Mouse (Mus musculus) embryonic stem cell, embryonic (primary cell): Measurements from ENCODE around the gene Gclc.

ENCODE experiments used
- CTCF ChIA-PET, 4 experiments: fragments of 300-600 bp in 2 of 4; fragments of 350-600 bp in 2 of 4; sonication (Branson Sonifier 250); formaldehyde crosslinking; loops; one replicate each; lab custom pipeline; 2022; ENCODE audit warnings: inconsistent platforms in 2 of 4; lab: Charles Lee
- POLR2A ChIA-PET, 4 experiments: fragments of 300-600 bp in 2 of 4; fragments of 350-600 bp in 2 of 4; sonication (Branson Sonifier 250); formaldehyde crosslinking; loops; one replicate each; lab custom pipeline; 2022; ENCODE audit warnings: antibody characterized with exemption in 4 of 4, inconsistent platforms in 1 of 4; lab: Charles Lee

Gclc gene

DNA sequence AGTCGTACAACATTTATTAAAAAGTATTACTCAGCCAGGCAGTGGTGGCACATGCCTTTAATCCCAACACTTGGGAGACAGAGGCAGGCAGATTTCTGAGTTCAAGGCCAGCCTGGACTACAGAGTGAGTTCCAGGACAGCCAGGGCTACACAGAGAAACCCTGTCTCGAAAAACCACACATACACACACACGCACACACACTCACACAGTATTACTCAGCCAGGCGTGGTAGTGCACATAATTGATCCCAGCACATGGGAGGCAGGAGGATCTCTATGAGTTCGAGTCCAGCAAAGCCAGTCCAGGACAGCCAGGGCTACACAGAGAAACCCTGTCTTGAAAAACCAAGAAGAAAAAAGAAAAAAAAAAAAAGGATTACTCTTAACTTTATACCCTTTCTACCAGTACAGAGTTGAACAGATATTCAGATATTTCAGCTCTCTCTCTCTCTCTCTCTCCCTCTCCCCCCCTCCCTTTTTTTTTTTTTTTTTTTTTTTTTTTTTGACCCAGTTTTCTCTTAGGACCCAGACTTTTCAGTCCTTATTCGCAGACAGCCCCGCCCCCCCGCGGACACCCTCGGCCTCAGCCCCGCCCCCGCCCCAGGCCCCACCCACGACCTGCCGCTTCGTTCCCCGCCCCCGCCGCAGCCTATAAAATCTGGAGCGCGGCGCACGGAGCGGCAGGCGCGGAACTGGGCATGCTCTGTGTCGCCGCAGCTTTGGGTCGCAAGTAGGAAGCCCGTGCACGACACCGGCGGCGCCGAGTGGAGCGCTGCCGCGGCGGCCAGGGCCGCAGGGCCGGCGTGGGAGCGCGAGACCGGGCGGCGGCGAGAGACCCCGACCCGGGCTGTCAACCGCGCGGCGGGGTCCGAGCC lies at the start of gene Gclc:
TSS of gene Gclc (plus strand) at position 683 of the 875 bp plus-strand sequence.
- ChIA-PET CTCF (interaction anchor here in 3 of 4 experiments (0.5 to 1.7 kb wide), 3 partner anchors 8 to 208 kb away, joined by 3 to 4 read pairs (median 4); no protein-coding TSS in a partner anchor), POLR2A (interaction anchor here (0.6 to 2.2 kb wide), 34 partner anchors 10 to 749 kb away, joined by 3 to 18 read pairs (median 4); partner anchors contain the start of gene Klhl31 (in 1 of the 4))

DNA sequence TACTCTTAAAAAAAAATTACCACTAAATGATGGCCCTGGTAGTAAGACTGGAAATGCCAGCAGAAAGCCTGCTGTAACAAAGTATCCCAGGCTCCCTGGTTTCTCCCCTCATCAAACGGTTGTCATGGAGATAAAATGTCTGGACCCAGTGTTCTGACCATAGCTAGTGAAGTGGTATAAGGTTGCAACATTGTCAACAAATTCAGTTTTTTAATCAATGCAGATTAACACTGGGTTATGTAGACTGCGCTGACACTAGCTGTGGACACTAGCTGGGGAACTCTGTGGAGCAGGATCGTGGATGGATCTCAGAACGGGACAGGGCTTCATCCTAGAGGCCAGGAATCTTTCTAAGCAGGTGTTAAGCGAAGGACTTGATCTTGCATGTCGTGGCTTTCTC lies 47.8 kb upstream of the Gclc start:
- ChIA-PET POLR2A (no interaction called here), CTCF (no interaction called here)

DNA sequence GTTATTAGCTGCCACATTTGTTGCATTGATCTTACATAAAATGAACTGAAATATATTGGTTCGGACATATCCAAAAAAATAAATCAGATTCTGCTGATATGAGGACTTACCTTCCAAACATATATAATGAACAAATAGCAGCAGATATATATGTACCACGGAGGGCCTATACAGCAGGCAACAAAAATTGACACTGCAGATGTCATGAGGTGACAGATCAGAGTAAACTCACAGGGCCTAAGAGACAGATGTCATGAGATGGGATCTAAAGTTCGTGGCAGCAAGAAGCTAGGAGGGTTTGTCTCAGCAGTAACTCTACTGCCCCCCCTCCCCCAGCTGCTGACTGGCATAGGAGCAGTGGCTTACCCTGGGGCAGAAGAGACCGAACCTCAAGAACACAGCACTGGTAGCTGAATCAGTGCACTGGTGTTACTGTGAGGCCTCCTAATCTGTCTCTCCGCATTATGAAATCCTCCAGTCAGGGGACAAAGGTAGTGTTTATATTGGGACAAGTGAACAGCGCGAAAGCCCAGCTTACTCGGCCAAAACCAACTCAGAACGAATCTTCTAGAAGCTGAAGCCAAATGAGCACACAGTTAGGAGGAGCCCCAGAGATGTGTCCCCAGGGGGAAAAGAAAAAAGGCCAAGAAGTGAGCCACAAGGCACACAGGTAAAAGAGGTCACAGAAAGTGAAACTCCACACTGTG lies 46.7 kb upstream of the Gclc start:
- ChIA-PET CTCF (no interaction called here), POLR2A (interaction anchor here in 1 of 4 experiments (0.6 kb wide), 1 partner anchor 1288 kb away, joined by 3 read pairs; no protein-coding TSS in a partner anchor)

DNA sequence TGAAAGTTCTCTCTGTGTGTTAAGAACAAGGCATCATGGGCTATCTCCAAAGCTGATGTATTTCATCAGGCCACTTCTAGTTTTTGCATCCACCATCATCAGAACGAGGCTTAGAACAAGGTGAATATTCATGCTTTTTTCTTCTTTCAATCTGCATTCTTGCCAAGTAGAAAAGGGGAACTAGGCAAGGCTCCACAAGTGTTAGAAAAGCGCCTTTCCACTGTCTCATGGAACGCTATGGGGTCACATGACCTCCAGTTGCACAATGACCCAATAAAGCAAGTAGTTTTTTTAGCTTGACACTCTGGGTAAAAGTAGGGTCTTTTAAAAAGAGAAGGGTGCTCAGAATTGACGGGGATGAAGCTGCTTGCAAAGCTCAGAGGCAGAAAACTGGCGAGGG lies 45.4 kb upstream of the Gclc start:
- ChIA-PET POLR2A (no interaction called here), CTCF (no interaction called here)

DNA sequence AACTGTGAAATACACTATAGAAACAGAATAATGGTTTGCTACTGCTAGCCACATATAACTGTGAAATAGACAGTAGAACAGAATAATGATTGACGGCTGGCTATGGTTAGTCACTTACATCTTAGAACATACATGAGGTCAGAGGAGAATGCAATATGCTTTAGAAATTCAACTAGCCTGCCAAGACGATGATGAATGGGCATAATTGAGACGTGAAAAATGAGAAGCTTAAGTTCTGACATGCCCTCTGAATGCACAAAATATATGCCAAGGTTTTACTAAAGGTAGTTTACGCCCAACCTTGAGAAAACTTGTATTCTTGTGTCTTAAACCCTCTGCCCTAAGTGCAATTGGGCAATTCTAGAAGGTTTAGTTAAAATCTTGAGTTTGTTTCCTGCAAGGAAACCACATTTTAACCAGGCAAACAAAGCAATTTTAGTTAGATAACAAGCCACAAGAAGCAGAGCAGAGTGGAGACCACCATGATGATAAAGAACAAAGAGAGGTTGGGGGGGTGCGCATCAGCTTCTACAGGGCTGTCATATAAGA lies 43.2 kb upstream of the Gclc start:
- ChIA-PET POLR2A (no interaction called here), CTCF (no interaction called here)

DNA sequence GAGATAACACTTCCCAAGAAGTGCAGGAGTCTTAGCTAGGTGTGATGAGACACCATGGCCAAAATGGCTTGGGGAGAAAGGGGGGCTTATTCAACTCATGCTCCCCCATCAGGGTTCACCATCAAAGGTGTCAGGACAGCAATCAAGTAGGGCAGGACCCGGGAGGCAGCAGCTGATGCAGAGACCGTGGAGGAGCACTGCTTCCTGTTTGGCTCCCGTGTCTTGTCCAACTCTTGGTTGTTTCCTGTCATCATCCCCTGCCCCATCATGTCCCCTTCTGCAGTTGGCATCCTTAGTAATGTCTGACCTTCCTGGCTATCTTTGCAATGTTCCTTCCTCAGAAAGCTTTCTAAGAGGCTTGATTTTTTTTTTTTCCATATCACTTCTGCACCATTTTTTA lies 41.5 kb upstream of the Gclc start:
- POLR2A ChIA-PET = no interaction called here
- CTCF ChIA-PET = no interaction called here

DNA sequence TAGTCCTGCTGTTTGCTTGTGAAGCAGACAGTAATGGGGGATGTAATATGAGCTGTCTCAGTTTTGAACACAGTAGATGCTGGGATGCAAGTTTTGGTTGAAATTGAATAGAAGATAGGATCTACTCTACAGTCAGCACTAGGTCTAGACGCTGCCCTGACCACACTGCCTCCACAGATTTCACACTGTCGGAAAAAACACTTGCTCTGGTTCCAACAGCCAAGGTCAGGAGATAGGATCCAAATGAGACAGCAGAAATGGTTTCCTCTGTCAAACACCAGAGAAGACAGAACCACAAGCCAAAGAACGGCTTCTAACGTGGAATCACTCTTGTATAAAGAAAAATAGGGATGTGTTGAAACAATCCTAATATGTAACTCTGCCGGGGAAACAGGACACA lies 41.0 kb upstream of the Gclc start:
- CTCF ChIA-PET = no interaction called here
- POLR2A ChIA-PET = no interaction called here

DNA sequence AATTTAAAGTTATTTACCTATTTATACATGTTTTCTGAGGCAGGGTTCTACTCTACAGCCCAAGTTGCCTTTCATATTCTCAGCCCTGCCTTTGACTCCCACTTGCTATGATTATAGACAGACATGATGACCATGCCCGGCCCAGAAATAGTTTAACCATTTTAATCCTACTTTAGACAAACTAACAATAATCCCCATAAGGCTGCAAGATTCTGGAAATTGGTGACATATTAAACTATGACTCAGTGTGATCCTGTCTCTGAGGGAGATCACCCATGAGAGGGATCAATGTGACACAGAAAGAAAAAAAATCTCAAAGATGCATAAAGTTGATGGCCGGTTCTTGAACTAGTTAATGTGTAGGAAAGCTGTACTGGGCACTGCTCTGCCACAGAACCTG lies 39.1 kb upstream of the Gclc start:
- CTCF ChIA-PET = no interaction called here
- POLR2A ChIA-PET = interaction anchor here in 1 of 4 experiments (0.6 kb wide), 1 partner anchor 11 kb away, joined by 3 read pairs; no protein-coding TSS in a partner anchor

DNA sequence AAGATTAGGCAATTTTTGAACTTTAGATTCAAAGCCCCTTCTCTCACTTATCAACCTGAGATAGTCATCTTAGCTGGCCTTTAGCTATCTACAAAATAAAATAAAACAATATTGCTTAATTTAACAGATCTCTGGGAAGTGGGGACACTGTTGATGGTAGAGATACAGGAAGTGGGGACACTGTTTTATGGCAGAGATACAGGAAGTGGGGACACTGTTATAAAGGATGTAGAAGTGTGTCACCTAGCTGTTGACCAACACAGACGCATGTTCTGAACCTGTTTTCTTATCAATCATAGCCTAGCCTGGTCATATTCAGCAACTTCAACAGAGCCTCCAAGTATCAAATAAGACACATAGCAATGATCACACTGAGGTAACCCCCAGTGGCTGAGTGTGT lies 38.3 kb upstream of the Gclc start:
- CTCF ChIA-PET = no interaction called here
- POLR2A ChIA-PET = interaction anchor here in 1 of 4 experiments (0.6 kb wide), 1 partner anchor 12 kb away, joined by 3 read pairs; no protein-coding TSS in a partner anchor

DNA sequence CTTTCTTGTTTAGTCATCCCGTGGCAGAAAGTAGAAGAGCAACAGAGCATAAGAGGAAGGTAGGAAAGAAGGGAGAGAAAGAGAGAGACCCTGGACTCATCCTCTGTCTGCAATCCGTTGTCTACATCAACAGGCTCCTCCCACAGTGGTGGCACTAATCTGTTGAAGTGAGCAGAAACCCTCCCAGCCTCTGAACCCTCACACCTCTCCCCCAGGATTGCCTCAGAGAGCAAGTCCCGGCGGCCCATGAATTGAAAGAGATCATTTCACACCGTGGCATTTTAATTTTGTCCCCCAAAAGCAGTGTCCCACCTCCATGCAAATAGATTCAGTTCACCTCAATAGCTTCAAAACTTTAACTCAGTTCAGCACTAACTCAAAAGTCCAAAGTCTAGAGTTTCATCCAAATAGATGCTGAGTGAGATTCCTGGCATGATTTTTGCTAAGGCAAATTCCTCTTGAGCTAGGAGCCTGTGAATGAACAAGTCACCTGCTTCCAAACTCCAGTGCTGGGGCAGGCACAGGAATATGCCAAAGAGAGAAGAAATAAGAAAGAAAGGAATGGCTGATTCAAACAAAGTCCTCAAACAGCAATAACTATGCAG lies 36.4 kb upstream of the Gclc start:
- ChIA-PET CTCF (interaction anchor here in 1 of 4 experiments (0.7 kb wide), 1 partner anchor 740 kb away, joined by 4 read pairs; no protein-coding TSS in a partner anchor), POLR2A (no interaction called here)

DNA sequence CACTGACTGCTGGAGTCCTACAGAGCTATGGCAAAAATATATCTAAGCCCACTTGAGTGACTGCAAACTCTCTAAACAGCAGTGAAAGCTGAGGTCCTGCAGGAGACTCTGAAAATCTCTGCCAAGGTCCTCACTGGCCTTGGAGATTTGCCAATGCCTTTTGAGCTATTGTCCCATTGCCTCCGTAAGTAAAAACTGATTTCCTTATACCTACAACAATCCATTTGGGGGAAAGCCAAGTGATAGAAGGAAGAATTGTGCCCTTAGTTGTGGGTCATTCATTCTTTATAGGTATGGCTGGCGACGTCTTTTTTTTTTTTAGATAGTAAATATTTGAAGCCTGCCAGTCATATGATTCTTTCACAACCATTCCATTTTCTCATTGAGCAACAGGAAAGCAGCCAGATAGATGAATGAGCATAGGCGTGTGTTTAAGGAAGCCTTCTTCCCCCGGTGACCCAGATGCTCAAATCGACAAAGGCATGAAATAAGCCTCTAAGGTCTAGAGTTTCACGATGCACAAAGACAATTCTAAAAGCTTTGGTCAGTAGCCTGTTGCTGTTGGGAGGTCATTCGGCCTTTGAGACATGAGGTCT lies 35.4 kb upstream of the Gclc start:
- ChIA-PET POLR2A (interaction anchor here in 1 of 4 experiments (0.9 kb wide), 1 partner anchor 247 kb away, joined by 3 read pairs; no protein-coding TSS in a partner anchor), CTCF (no interaction called here)

DNA sequence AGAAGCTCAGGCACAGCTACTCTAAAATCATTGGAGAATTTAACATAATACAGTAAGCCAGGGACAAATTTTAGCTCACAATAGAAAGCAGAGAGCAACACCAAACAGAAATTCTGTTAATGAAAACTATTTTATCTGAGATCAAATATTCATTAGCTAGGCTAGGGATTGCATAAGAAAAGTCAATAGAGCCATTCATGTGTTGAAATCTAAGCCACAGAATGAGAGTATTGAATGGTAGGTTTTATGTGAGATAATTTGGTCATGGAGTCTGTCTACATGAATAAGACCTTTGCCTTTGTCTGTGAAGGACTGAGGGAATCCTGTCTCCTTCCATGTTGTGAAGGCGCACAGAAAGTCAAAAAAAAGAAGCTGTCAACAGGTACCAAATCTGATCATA lies 34.7 kb upstream of the Gclc start:
- ChIA-PET CTCF (no interaction called here), POLR2A (interaction anchor here in 2 of 4 experiments (0.6 to 1.5 kb wide), 2 partner anchors 31 to 169 kb away, joined by 3 read pairs; no protein-coding TSS in a partner anchor)

DNA sequence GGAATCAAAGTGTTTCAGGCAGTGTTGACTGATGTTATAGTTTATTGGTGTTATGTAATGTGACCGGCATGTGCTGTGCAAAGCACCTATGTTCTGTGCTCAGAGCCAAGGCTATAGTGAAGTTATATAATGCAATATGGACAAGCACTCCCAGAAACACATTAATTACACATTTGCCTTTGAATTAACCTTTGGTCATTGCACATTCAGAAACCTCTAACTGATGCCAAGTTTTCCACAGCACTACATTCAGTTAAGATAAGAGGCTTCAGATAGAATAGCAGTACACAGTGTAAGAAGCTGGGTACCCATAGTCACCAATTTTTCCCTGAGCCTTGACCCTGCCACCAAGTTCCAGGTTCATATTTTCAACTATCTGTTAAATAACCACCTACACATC lies 32.0 kb upstream of the Gclc start:
- POLR2A ChIA-PET = interaction anchor here in 1 of 4 experiments (0.8 kb wide), 1 partner anchor 236 kb away, joined by 3 read pairs; no protein-coding TSS in a partner anchor
- CTCF ChIA-PET = no interaction called here

DNA sequence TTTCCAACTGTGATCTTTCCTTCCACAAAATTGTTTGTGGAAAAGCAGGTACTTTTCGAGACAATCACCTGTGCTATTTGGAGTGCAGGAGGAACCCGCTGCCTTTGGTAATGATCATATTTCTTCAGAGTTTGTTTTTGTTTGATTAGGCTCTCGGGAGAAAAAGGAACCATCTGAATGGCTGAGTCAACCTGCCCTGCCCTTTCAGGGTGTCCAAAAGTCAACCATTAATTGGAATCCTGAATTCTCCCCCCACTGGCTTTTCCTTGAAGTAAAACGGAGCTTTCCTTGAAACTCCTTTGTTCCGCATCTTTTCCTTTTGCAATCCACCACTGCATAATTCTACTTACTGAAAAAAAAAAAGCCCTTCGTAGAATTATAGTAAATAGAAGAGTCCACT lies 30.1 kb upstream of the Gclc start:
- ChIA-PET POLR2A (interaction anchor here in 1 of 4 experiments (1.4 kb wide), 1 partner anchor 26 kb away, joined by 3 read pairs; no protein-coding TSS in a partner anchor), CTCF (no interaction called here)

DNA sequence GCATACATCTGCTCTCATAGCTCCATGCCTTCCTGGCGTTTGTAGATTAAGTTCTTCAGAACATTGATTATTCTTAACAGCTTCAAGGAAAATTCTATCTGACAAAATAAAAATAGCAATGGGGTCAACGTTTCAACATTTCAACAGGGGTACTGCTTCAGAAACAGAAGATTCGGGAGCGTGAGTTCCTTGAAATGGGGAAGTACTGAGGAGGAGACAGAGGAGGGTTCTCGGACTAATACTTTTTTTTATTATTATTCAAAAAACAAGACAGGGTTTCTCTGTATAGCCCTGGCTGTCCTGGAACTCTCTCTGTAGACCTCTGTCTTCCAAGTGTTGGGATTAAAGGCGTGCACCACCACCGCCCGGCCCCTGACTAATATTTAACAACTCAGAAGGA lies 28.9 kb upstream of the Gclc start:
- ChIA-PET POLR2A (interaction anchor here in 1 of 4 experiments (1.4 kb wide), 1 partner anchor 25 kb away, joined by 3 read pairs; no protein-coding TSS in a partner anchor), CTCF (no interaction called here)

DNA sequence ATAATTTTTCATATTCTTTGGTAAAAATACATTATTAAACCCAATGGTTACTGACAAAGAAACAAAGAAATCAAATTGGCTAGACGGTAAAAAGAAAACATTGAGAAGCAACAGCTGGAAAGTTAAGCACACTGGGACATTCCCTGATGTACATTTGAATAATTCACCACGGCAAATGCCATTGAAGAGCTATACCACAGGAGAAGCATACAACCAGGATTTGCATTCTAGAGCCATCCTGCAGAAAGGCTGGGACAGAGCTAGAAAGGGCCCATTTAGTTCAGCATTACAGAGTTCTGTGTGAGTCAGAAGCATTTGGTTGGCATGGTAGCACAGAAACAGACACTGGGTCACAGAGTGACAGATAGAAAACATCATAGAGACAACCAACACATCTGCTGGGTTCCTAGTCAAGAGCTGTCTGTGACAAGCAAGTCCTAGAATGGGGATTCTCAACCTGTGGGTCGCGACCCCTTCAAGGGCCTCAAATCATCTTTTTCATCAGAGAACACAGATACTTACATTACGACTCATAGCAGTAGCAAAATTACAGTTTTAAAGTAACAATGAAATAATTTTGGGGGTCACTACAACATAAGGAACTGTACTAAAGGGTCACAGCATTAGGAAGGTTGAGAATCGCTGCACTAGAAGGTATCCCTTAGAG lies 28.2 kb upstream of the Gclc start:
- POLR2A ChIA-PET = no interaction called here
- CTCF ChIA-PET = interaction anchor here in 1 of 4 experiments (0.6 kb wide), 1 partner anchor 20 kb away, joined by 10 read pairs; no protein-coding TSS in a partner anchor

DNA sequence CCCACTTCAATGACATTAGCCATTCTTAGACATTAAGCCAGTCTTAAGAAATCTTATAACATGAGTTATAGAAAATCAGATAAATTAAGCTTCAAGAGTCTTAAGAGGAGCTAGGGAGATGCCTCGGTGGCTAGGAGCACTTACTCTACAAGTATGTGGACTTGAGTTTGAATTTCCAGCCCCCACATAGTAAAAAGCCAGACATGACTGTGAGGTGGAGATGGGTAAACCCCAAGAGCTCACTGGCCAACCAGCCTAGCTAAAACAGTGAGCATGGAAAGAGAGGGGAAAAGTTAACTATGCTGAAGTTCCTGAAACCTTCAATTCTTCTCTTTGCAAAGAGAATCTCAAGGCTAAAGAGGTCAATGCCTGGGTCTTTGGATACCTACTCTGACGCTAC lies 27.3 kb upstream of the Gclc start:
- CTCF ChIA-PET = no interaction called here
- POLR2A ChIA-PET = no interaction called here

DNA sequence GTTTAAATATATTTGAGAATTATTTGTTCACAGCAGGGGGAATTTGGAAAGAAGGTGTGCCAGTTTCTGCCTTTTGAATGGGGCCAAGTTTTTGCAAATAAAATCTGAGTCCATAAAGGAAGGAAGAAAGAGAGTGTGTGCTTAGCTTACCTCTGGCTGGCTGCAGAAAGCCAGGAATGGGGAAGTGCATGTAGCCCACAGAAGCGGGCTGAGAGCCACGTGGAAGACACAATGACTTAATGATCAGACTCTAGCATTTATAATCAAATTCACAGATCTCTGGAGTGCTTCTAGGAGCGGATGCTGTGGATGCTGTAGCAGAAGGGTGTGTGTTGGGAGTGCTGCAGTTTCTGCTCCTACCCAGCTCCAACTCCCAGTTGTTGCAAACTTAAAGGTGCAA lies 22.3 kb upstream of the Gclc start:
- ChIA-PET CTCF (no interaction called here), POLR2A (interaction anchor here in 1 of 4 experiments (1.0 kb wide), 1 partner anchor 18 kb away, joined by 5 read pairs; no protein-coding TSS in a partner anchor)
